Mouse (Mus musculus): Measurements from ENCODE around the gene Hdac10. TPM values are rescaled to one million over a fixed set of nuclear protein-coding genes. Genes with fewer than 3 reads are reported as not detected.

Hdac10 gene
- polyA plus RNA-seq, 3 experiments from 2014 or later = 8.6 to 29.8 (median 25.6) TPM

- ATAC-seq = peak; percentile 84
These were observed 5.7 kb downstream of the Hdac10 start, which contains the start of gene Tubgcp6 for GRCm38 (mm10) chr15:89122649-89123366. Gene Tubgcp6 (minus strand): TSS chr15:89123112.

DNA sequence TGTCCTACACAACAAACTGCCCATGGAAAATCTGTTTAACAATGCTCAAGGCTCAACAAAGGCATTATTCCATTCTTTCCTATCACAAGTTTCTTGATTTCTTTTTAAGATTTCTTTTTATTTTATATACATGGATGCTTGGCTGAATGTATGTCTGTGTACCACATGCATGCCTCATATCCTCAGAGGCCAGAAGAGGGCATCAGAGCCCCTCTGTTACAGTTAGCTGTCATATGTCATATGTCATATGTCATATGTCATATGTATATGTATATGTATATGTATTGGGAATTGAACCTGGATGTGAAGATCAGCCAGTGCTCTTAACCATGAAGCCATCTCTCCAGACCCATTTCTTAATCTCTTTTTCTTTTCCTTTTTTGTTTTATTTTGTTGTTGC, 10.5 kb downstream of the Hdac10 start:
- peak; percentile 20 for ATAC-seq

GRCm38 (mm10) chr15:89110147-89110546, 18.4 kb downstream of the Hdac10 start:
- no peak for ATAC-seq

DNA sequence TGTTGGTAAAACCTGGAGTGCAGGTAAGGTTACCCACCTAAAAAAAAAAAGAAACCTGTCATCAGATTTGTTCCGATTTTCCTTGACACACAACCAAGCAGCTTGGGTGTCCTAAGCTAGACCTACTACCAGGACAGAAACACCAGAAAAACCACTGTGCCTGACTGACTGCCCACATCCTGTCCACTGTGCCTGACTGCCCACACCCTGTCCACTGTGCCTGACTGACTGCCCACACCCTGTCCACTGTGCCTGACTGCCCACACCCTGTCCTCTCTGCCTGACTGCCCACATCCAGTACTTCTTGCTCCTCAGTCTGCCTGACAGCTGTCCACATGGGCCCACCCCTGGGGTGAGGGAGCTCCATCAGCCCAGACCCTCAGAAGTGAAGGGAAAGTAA, 21.5 kb downstream of the Hdac10 start:
- ATAC-seq = no peak

- ATAC-seq = no peak
These were observed 22.4 kb downstream of the Hdac10 start for GRCm38 (mm10) chr15:89106073-89106472.

GRCm38 (mm10) chr15:89104425-89104824, 24.1 kb downstream of the Hdac10 start:
- no peak for ATAC-seq

DNA sequence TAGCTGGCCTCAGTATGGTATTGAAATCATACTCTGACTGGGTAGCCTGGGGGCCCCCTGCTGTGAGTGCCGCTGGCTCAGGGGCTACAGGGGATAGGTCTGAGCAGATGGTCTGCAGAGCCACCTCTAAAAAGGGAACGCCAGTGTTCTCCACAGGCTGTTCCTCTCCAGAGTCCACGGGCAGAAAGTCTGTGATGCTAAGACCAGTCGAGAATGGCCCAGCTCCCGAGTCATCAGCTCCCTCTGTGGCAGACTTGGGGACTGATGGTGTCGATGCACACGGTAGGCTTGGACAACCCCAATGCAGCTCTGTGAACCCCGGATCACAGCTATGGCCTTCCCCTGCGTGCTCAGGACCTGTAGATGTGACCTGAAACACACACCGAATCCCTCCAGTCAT, 24.6 kb downstream of the Hdac10 start:
- no peak for ATAC-seq

DNA sequence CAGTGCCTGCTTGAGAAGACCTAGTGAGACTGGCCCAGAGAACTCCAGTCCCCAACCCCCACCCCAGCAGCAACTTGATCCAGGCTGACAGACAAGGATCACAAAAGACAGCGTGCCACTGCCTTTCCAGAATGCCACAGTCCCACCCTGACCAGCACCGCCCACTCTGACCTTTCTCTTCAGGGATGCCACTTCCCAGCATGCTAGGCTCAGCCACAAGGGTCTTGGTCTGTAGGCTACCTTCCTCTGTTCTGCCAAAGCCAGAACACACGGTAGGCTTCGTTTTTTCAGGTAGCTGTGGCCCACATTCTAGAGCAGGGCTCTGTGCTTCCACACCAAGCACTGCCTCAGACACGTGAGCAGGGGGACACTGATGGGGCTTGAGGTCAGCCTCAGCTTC, 25.9 kb downstream of the Hdac10 start:
- no peak for ATAC-seq

DNA sequence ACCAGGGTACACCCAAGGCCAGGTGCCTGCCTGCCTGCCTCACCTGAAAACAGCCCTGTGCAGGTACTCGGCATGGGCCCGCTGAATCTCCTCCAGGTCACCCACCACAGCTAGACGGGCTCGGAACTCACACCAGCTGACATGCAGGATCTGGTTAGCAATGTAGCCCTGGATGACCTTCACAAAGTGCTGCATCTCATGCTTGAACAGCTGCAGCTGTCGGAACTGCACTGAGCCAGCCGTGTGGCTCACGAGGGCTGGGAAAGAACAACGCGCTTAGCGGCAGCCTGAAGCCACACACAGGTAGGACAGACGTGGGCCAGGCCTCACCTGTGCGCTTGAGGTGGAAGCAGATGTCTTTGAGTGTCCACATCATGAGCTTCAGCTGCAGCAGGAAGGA, 27.7 kb downstream of the Hdac10 start:
- ATAC-seq = no peak

GRCm38 (mm10) chr15:89098616-89099015, 29.9 kb downstream of the Hdac10 start:
- no peak for ATAC-seq

GRCm38 (mm10) chr15:89097450-89097849, 31.1 kb downstream of the Hdac10 start:
- no peak for ATAC-seq

- ATAC-seq = no peak
These were observed 36.3 kb downstream of the Hdac10 start for GRCm38 (mm10) chr15:89092181-89092580.

DNA sequence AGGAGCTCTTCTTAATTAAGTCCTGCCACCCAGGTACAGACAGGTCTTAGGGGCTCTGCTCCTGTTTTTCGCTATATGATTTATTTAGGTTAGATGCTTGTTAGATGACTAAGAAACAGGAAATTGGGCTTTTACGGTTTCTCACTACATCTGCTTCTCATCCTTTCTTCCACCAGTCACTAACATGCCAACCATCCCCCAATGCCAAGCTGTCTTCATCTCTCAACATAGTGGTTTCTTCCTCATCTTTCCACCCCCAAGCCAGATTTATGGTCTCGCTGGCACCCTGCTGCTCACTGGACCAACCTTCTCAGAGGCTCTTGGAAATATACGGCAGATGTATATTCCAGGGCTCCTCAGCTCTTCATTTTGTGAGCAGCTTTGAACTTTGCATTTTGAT, 37.8 kb downstream of the Hdac10 start:
- ATAC-seq = no peak

DNA sequence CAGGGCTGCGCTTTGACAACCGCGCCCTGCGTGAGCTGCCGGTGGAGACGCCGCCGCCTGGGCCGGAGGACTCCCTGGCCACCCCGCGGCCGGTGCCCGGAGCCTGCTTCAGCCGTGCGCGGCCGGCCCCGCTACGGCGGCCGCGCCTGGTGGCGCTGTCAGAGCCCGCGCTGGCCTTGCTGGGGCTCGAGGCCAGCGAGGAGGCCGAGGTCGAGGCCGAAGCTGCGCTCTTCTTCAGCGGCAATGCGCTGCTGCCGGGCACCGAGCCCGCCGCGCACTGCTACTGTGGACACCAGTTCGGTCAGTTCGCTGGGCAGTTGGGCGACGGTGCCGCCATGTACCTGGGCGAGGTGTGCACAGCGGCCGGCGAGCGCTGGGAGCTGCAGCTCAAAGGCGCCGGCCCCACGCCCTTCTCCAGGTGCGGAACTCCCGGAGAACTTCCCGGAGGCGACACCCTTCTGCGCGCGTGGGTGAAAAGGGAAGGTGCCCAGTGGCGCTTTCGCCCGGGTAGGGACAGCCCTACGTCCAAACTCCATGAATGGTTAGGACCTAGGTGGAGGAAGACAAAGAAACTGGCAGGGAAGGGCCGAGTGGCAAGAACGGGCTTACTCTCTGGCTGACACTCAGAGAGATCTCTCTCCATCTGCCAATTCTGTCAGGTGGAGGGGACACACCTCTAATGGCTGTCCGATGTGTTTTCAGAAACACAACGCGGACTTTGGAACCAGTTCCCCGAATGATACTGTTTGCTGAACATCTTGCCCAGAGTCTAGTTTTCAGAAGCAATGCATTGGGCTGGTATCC, 39.0 kb downstream of the Hdac10 start:
- ATAC-seq = peak; percentile 5

DNA sequence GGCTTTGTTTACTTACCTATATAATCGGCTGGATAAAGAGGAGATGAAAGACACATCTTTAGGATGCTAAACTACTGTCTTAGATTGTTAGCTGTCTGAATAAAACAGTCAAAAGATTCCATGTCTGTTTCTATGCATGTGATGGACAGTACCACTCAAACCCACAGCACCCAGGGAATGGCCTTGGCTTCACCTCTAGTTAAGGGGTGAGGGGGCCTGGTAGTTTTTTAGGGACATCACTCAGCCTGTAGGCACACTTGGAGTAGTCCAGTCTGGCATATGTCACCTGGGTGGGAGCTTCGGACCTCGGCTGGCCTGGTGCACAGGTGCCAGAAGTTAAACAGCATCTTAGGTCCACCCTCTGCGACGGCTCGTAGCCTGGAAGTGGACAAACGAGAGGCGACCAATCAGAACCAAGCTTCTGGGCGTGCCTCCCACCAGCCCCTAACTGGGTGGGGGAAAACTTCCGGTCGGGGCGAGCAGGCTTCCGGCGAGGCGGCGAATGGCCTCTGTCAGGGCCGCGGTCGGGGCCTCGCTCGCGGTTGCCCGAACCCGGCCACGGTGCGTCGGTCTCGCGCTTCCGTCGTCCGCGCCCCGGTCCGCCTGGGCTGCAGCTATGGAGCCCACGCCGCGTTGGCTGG, 39.8 kb downstream of the Hdac10 start, which contains the start of gene Selenoo:
Selenoo (plus strand) TSS at position 478 of the 641 bp plus-strand sequence.
- ATAC-seq = peak; percentile 90

GRCm38 (mm10) chr15:89084826-89085225, 43.7 kb downstream of the Hdac10 start:
- ATAC-seq = no peak

- no peak for ATAC-seq
These were observed 44.6 kb downstream of the Hdac10 start for GRCm38 (mm10) chr15:89083906-89084305.

- peak; percentile 89 for ATAC-seq
These were observed 50.2 kb downstream of the Hdac10 start for GRCm38 (mm10) chr15:89078208-89078836.

- peak; percentile 2 for ATAC-seq
These were observed 52.3 kb downstream of the Hdac10 start for GRCm38 (mm10) chr15:89076156-89076731.

GRCm38 (mm10) chr15:89075478-89076147, 52.9 kb downstream of the Hdac10 start:
- peak; percentile 53 for ATAC-seq

- no peak for ATAC-seq
These were observed 53.7 kb downstream of the Hdac10 start, which contains the start of gene Trabd for GRCm38 (mm10) chr15:89074613-89075477. Gene Trabd (plus strand): TSS chr15:89075124.

Data from inflammation-experienced regulatory T-cells, adult 6 months (primary cell).